Mouse (Mus musculus) cerebellum, adult 11-12 months (tissue): ENCODE measurements at regions not wholly inside any gene's neighbourhood (a gene's known extent, or its start where the extent isn't known, plus 50 kb on each side); places are given as distances from the start of the nearest gene placed in this dataset.
A peak's percentile ranks its signal among the peaks of the same experiment; 100 is the strongest.

ENCODE experiments used
- DNase-seq: peaks from one replicate; pipeline ENCODE4 v3.0.0; 2022

GRCm38 (mm10) chr14:28626951-28627350, 122.4 kb downstream of the Wnt5a start:
- DNase-seq = no peak

- DNase-seq = no peak
Measured at GRCm38 (mm10) chr14:28635175-28635574, 130.6 kb downstream of the Wnt5a start.

GRCm38 (mm10) chr14:28639056-28639455, 134.5 kb downstream of the Wnt5a start:
- no peak for DNase-seq

GRCm38 (mm10) chr14:28645807-28646206, 141.3 kb downstream of the Wnt5a start:
- no peak for DNase-seq

- no peak for DNase-seq
Measured at GRCm38 (mm10) chr14:28649411-28649810, 144.9 kb downstream of the Wnt5a start.

DNA sequence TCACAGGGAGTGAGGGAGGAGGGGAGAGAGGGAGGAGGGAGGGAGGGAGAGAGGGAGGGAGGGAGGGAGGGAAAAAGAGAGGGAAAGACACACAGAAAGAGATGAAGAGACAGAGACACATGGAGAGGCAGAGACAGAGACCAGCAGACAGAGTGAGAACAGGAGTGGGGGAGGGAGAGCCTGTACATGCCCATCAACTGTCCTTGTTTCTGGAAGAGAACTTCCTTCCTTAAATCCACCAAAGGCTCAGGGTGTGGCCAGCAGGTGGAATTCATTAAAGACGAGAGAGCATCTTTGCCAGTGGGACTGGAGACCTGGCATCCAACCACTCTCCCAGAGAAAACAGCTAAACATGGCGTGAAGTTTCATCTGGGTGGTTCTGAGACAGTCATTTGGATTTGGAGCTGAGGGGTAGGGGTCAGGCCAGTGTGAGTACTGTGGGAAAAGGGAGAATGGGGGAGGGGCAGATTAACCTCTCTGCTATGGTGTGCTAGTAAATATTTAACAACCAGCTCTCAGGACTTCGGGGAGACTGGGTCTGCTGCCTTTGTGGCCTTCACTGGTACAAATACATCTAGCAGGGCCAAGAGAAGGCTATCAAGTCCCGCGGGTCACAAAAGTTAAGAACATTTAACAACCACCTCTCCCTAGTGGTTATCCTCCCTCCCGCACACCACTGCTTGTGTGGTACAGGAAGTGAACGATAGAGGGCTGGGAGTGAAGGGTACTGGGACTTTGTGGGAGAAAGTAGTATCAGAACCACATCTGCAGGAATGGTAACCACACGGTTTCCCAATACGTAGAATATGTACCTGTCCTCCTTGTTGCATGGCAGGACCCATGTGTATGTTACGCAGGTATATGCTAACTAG, 148.7 kb downstream of the Wnt5a start:
- DNase-seq = no peak

GRCm38 (mm10) chr14:28657216-28657615, 152.7 kb downstream of the Wnt5a start:
- DNase-seq = no peak

DNA sequence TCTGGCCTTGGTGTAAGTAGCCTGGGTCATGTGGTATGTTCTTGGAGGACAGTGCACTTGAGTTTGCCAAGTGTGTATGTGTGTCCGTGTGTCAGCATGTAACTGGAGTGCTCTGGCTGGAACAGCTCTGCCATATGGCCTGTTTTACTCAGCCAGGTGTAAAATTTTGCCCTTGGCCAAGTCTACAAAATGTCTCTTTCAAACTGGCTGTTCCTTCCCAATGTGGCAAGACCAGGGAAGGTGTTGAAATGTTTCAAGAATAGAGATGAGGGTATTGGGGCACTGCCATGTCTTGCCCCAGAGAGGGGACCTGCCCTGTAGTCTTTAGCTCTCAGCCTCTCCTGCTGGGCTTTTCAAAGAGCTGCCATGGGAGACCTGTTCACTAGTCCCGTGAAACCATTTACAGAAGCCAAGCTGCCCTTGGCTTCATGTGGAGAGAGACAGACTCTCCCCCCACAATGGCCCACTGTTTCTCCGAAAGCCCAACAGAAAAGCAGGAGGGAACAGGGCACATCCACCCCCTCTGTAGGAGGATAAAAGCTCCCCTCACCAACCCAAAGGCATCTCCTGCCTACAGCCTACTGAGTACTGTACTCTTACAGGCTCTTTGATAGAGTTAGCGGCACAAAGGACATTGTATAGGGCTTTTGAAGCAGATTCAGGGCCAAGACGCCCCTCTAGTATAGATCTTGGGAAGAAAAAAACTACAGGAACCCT, 156.5 kb downstream of the Wnt5a start:
- peak; percentile 70 for DNase-seq

DNA sequence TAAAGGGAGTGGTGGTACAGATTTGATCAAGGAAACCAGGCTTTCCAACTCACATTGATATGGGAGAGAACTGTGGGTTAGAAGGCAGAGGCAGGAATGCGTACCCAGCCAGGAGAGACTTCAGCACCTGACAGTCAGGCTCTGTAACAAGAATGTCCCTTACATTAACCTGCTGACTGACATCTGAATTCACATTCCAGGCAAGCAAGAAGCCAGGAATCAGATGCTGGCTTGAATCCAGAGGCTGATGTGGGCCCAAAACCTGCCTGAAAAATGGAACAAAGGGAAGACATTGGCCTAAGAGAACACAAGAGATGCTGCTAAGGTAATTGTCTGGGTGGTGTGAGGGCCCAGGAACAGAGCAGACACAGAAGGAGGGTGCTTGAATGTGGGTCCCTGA, 158.8 kb downstream of the Wnt5a start:
- no peak for DNase-seq

GRCm38 (mm10) chr14:28664121-28664520, 159.6 kb downstream of the Wnt5a start:
- no peak for DNase-seq

- DNase-seq = peak; percentile 75
Measured at GRCm38 (mm10) chr14:28675476-28675875, 170.9 kb downstream of the Wnt5a start.

DNA sequence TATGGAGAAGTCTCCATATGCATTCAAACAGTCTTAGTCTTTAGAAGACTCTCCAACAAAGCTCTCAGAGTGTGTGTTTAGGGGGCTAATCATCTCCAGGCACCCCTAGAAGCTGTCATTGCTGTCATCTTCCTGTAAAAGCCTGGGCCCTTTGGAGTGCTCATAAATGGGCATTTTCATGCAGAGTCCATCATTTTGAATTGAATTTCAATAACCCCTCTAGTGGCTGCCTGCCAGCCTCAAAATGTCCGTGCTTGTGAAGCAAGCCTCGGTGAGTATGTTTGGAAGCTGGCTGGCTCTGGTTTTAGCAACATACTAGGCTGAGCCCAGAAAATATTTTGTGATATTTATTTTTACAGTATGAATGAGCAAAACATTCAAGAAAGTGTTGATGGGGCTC, 195.2 kb downstream of the Wnt5a start:
- no peak for DNase-seq

GRCm38 (mm10) chr14:28704729-28705128, 200.2 kb downstream of the Wnt5a start:
- DNase-seq = no peak

DNA sequence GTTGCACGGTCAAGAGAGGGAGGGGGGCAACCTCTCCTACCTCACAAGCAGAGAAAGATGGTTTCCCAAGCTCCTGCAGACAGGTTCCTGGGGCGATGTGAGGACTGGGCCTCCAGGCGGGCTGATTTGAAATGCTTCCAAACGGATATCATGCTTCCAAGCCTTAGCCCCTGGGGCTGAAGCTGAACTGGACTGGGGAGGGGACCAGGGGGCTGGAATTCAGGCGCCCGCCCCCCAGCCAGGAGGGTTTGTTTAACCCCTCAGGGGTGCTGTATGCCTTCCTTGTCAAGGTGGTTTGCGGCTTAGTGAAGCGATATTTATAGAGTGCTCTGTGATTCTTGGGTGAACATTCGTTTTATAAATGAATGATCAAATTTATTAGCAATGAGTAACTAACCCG, 210.0 kb downstream of the Wnt5a start:
- DNase-seq = no peak

GRCm38 (mm10) chr14:28720545-28720944, 216.0 kb downstream of the Wnt5a start:
- DNase-seq = no peak

DNA sequence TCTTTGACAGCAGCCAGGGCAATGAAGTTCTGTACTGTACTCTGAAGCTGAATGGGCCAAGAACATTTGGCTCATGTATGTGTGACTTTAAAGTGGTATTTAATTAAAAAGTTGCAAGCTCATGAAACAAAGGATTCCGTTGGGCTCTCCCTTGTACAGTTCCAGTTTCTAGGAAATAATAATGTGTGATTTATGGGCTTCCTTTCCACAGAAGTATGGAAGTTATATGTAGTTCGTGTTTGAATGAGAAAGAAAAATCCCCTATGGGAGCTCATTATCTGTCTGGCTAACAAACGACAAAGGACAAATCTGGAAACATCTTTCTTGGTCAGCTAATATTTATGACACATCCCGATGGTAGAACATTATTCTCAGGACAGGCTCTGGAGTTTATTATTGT, 221.1 kb downstream of the Wnt5a start:
- DNase-seq = no peak

DNA sequence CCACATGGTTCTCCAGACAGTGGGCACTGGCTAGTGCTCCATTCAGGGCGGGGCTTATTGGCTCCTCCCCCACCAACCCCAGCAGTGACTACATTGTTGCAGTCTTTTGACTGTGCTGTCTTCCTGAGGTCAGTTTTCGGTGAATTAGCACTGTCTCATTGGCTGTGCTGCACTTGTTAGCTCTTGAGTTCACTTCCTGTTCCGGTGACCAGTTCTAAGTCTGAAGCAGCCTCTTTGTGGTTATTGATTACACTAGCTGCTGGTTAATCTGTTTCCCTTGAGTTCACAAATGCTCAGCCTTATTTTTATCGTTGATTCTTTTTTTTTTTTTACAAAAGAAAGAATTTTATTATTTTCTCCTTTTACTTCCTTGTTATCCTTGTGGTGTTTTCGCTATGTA, 228.9 kb downstream of the Wnt5a start:
- DNase-seq = no peak

DNA sequence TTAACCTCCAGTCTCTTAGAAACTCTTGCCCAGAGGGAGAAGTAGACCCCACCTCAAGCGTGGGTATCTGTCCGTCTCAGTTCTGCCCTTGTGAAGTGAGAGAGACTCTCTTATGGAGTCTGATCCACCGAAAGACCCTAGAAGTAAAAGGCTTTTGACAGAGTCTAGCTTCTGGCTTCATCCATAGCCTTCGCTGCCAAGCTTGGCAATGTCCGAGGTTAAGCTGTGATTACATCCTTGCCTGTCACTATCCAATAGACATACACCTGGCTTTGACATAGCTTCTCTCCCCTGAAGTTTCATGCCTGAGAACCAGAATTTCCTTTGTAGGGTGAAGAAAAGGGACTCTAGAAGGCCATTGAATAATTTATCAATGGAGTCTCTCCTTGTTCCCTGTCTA, 230.9 kb downstream of the Wnt5a start:
- DNase-seq = no peak

GRCm38 (mm10) chr14:28740076-28740475, 235.5 kb downstream of the Wnt5a start:
- no peak for DNase-seq

DNA sequence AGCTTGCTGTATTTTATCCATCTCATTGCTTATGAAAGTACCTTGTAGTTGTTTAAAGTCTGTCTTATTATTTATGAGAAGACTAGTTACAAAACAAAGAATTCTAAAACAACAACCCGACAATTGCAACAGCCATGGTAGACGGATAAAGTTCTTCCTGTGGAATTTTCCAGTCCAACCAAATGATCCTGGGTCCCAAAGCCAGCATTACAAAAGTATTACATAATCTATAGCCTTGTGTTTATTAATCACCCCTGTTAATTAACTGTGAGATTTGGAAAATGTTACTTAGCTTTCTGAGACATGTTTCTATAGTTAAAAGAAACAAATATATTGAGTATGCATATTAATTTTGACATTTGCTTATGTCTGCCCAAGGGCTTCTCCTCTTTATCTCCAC, 236.9 kb downstream of the Wnt5a start:
- no peak for DNase-seq

GRCm38 (mm10) chr14:28743673-28744072, 239.1 kb downstream of the Wnt5a start:
- no peak for DNase-seq

DNA sequence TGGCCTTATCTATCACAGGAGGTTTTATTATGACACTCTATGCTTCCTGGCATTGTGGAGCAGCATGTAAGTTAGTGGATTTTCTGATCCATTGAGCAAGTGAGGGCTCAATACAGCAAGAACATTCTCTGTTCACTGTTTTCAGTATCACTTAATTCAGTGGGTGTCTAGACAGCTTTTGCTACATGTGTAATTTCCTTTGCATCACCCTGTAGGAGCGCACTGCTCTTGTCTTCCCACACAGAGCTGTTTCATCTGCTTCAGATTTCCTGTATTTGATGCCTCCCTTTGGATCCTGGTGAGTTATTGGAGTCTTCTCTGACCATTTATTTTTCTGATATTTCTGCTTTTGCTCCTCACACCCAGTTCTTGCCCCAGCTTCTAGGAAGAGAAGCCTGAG, 245.8 kb downstream of the Wnt5a start:
- no peak for DNase-seq

- no peak for DNase-seq
Measured at GRCm38 (mm10) chr14:28765201-28765600, 252.8 kb upstream of the Lrtm1 start.

DNA sequence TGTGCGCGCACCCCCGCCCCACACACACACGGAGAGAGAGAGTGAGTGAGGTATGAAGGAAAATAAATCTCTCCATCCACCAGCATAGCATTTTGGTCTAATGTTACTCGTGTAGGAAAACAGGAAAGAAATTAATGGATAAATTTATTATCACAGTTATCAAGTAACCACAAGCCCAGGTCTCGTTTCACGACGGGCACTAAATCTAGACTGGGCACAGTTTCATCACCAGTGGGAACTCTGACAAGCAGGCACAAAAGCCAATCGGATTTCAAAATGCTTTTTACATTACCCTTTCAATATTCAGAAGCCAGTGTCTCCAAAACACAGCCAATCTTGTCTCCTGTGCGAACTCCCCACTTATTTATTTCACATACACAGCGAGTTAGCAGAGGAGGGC, 244.9 kb upstream of the Lrtm1 start:
- DNase-seq = no peak
